Mouse (Mus musculus) heart, embryonic 11.5 days (tissue): ENCODE results near the gene Cpm. TPM values are rescaled to one million over a fixed set of nuclear protein-coding genes. Genes with fewer than 3 reads are reported as not detected.

Source experiments
- ATAC-seq: fragments of 200-750 bp; cut with Nextera tagmentation; replicated peaks from 2 replicates; pipeline ENCODE4 v1.8.0; 2017; ENCODE audit warnings: moderate library complexity; ENCODE audit not compliant: insufficient number of reproducible peaks, low FRiP score, low TSS enrichment
- H3K27ac ChIP-seq: fragments of 300-500 bp; sonication (generic); 2 replicates; pipeline ENCODE4 v1.5.1; 2014; ENCODE audit warnings: mild to moderate bottlenecking, low read depth, low read length
- H3K27me3 ChIP-seq: fragments of 300-500 bp; sonication (generic); 2 replicates; pipeline ENCODE4 v1.6.1; 2014; ENCODE audit warnings: mild to moderate bottlenecking, low read length, mixed read lengths; ENCODE audit not compliant: control insufficient read depth, insufficient read depth
- H3K36me3 ChIP-seq: fragments of 300-500 bp; sonication (generic); 2 replicates; pipeline ENCODE4 v1.6.1; 2014; ENCODE audit warnings: mild to moderate bottlenecking, low read length, moderate library complexity, mixed read lengths; ENCODE audit not compliant: control insufficient read depth, insufficient read depth
- H3K4me1 ChIP-seq: fragments of 300-500 bp; sonication (generic); 2 replicates; pipeline ENCODE4 v1.6.1; 2014; ENCODE audit warnings: low read length; ENCODE audit not compliant: control insufficient read depth, insufficient read depth
- H3K4me2 ChIP-seq: fragments of 300-500 bp; sonication (generic); 2 replicates; pipeline ENCODE4 v1.6.1; 2014; ENCODE audit warnings: mild to moderate bottlenecking, moderate library complexity
- H3K4me3 ChIP-seq: fragments of 300-500 bp; sonication (generic); 2 replicates; pipeline ENCODE4 v1.5.1; 2014; ENCODE audit warnings: low read depth, low read length
- H3K9ac ChIP-seq: fragments of 300-500 bp; sonication (generic); 2 replicates; pipeline ENCODE4 v1.6.1; 2014; ENCODE audit warnings: mild to moderate bottlenecking, low read depth, low read length, moderate library complexity
- H3K9me3 ChIP-seq: fragments of 300-500 bp; sonication (generic); replicated peaks from 2 replicates; pipeline ENCODE4 v1.6.1; 2016; ENCODE audit warnings: low read length; ENCODE audit not compliant: control insufficient read depth
- WGBS: fragments of 180-500 bp; shearing (Covaris S2); extraction: QIAGEN DNeasy Blood & Tissue Kit; methylation state at CpG from one replicate; pipeline ENCODE4 v1.1.7; 2014; ENCODE audit not compliant: insufficient replicate concordance; 5-methylcytosine and 5-hydroxymethylcytosine counted together
- polyA plus RNA-seq: library from polyadenylated mRNA; unstranded; fragments of >200 nt; fragmentation: Nextera tagmentation; extraction: Ambion mirVana; gene quantifications from 2 replicates; pipeline ENCODE4 v1.2.1, GENCODE M21; 2014

Gene Cpm
- polyA plus RNA-seq, 1 experiment from 2014 or later = 4.1 TPM

- 80% methylated on average over 5 of the region's 5 CpGs for WGBS
- Histone ChIP-seq H3K9ac (no peak overlapping the region), H3K4me2 (no peak overlapping the region), H3K9me3 (no peaks in the 10 kb centered on the region), H3K27ac (no peak overlapping the region), H3K36me3 (no peaks in the 10 kb centered on the region), H3K27me3 (no peaks in the 10 kb centered on the region), H3K4me1 (0 out of 2 replicates have a peak, but pooled peaks cover 5% of the 10 kb centered on the region), H3K4me3 (no peak overlapping the region)
- no peak for ATAC-seq
Measured at GRCm38 (mm10) chr10:117679029-117679686, 49.9 kb downstream of the Cpm start.

GRCm38 (mm10) chr10:117679963-117680473 is 50.7 kb downstream of the Cpm start:
- Histone ChIP-seq H3K9me3 (no peaks in the 10 kb centered on the region), H3K9ac (no peak overlapping the region), H3K4me3 (no peak overlapping the region), H3K36me3 (no peaks in the 10 kb centered on the region), H3K4me1 (0 out of 2 replicates have a peak, but pooled peaks cover 5% of the 10 kb centered on the region), H3K27ac (no peak overlapping the region), H3K27me3 (no peaks in the 10 kb centered on the region), H3K4me2 (no peak overlapping the region)
- WGBS = 89% methylated on average over 14 of the region's 14 CpGs
- ATAC-seq = no peak

- Histone ChIP-seq H3K9me3 (no peaks in the 10 kb centered on the region), H3K27me3 (no peaks in the 10 kb centered on the region), H3K36me3 (no peaks in the 10 kb centered on the region), H3K27ac (no peak overlapping the region), H3K4me2 (no peak overlapping the region), H3K9ac (no peak overlapping the region), H3K4me1 (0 out of 2 replicates have a peak, but pooled peaks cover 5% of the 10 kb centered on the region), H3K4me3 (no peak overlapping the region)
- no peak for ATAC-seq
- WGBS = 88% methylated on average over 12 of the region's 12 CpGs
Measured at GRCm38 (mm10) chr10:117680868-117681513, 51.7 kb downstream of the Cpm start.

- no peaks in the 10 kb centered on the region for H3K9me3 ChIP-seq
- no peaks in the 10 kb centered on the region for H3K36me3 ChIP-seq
- H3K4me1 ChIP-seq = 0 out of 2 replicates have a peak, but pooled peaks cover 1% of the 10 kb centered on the region
- 89% methylated on average over 3 of the region's 3 CpGs for WGBS
- no peak overlapping the region for H3K4me3 ChIP-seq
- no peak for ATAC-seq
- H3K27ac ChIP-seq = no peak overlapping the region
- no peaks in the 10 kb centered on the region for H3K27me3 ChIP-seq
- H3K4me2 ChIP-seq = no peak overlapping the region
- no peak overlapping the region for H3K9ac ChIP-seq
Measured at GRCm38 (mm10) chr10:117681543-117681942, 52.2 kb downstream of the Cpm start.

GRCm38 (mm10) chr10:117681999-117682857 is 52.9 kb downstream of the Cpm start:
- Histone ChIP-seq H3K27me3 (no peaks in the 10 kb centered on the region), H3K9ac (no peak overlapping the region), H3K9me3 (no peaks in the 10 kb centered on the region), H3K36me3 (no peaks in the 10 kb centered on the region), H3K4me1 (no peaks in the 10 kb centered on the region), H3K4me3 (no peak overlapping the region), H3K27ac (no peak overlapping the region), H3K4me2 (no peak overlapping the region)
- ATAC-seq = no peak
- 67% methylated on average over 14 of the region's 14 CpGs for WGBS

- no peak overlapping the region for H3K9ac ChIP-seq
- WGBS = 71% methylated on average over 30 of the region's 30 CpGs
- no peak for ATAC-seq
- H3K4me3 ChIP-seq = no peak overlapping the region
- no peak overlapping the region for H3K27ac ChIP-seq
- no peaks in the 10 kb centered on the region for H3K36me3 ChIP-seq
- H3K4me2 ChIP-seq = no peak overlapping the region
- no peaks in the 10 kb centered on the region for H3K9me3 ChIP-seq
- no peaks in the 10 kb centered on the region for H3K4me1 ChIP-seq
- H3K27me3 ChIP-seq = no peaks in the 10 kb centered on the region
Measured at GRCm38 (mm10) chr10:117682858-117683733, 53.8 kb downstream of the Cpm start.

GRCm38 (mm10) chr10:117683734-117684037 is 54.4 kb downstream of the Cpm start:
- Histone ChIP-seq H3K4me2 (no peak overlapping the region), H3K4me3 (no peak overlapping the region), H3K27ac (no peak overlapping the region), H3K27me3 (no peaks in the 10 kb centered on the region), H3K9me3 (no peaks in the 10 kb centered on the region), H3K9ac (no peak overlapping the region), H3K36me3 (no peaks in the 10 kb centered on the region), H3K4me1 (no peaks in the 10 kb centered on the region)
- 83% methylated on average over 9 of the region's 9 CpGs for WGBS
- no peak for ATAC-seq
